Mouse (Mus musculus) MEL (cell line): ENCODE results near the gene Tcf7l2. TPM values are rescaled to one million over a fixed set of nuclear protein-coding genes. Genes with fewer than 3 reads are reported as not detected.

Experiments
- DNase-seq: peaks from one replicate; pipeline ENCODE4 v3.0.0; 2011; ENCODE audit warnings: low read depth, low spot score
- H3K27ac ChIP-seq: 2 replicates; pipeline ENCODE4 v1.5.1; 2012; ENCODE audit warnings: low read depth, mild to moderate bottlenecking, control low read depth, low read length, moderate library complexity; ENCODE audit not compliant: control insufficient read depth
- H3K27me3 ChIP-seq, 2 experiments: fragments of 150-350 bp in 1 of 2; sonication (generic) in 1 of 2; 2 replicates each; pipeline ENCODE4 v1.6.1; 2012; ENCODE audit warnings: low read length in 2 of 2, mild to moderate bottlenecking in 2 of 2, improper control_type of control experiment in 1 of 2, moderate library complexity in 1 of 2; ENCODE audit not compliant: insufficient read depth in 2 of 2, control insufficient read depth in 1 of 2
- H3K36me3 ChIP-seq, 2 experiments: 2 replicates each; pipeline ENCODE4 v1.6.1; 2012 to 2014; ENCODE audit warnings: low read length in 2 of 2, improper control_type of control experiment in 1 of 2, inconsistent platforms in 1 of 2, mild to moderate bottlenecking in 1 of 2; ENCODE audit not compliant: insufficient read depth in 2 of 2, control insufficient read depth in 1 of 2
- H3K4me1 ChIP-seq, 2 experiments: fragments of 150-350 bp in 1 of 2; sonication (generic) in 1 of 2; 2 replicates each; pipeline ENCODE4 v1.6.1; 2012; ENCODE audit warnings: low read length in 2 of 2, improper control_type of control experiment in 1 of 2, mild to moderate bottlenecking in 1 of 2; ENCODE audit not compliant: insufficient read depth in 2 of 2, control insufficient read depth in 1 of 2
- H3K4me3 ChIP-seq, 2 experiments: fragments of 150-350 bp in 1 of 2; sonication (generic) in 1 of 2; 2 replicates each; pipeline ENCODE4 v1.5.1; 2012; ENCODE audit warnings: low read depth in 2 of 2, low read length in 2 of 2, mild to moderate bottlenecking in 2 of 2, moderate library complexity in 2 of 2, control low read depth in 1 of 2, improper control_type of control experiment in 1 of 2; ENCODE audit not compliant: control insufficient read depth in 1 of 2, insufficient read depth in 1 of 2
- H3K79me2 ChIP-seq: 2 replicates; pipeline ENCODE4 v1.6.1; 2012; ENCODE audit warnings: mild to moderate bottlenecking, low read length, moderate library complexity; ENCODE audit not compliant: control insufficient read depth, poor library complexity, insufficient read depth
- H3K9ac ChIP-seq: 2 replicates; pipeline ENCODE4 v1.6.1; 2012; ENCODE audit warnings: low read depth, mild to moderate bottlenecking, control low read depth, low read length, moderate library complexity; ENCODE audit not compliant: control insufficient read depth, poor library complexity, severe bottlenecking
- H3K9me3 ChIP-seq: fragments of 150-350 bp; sonication (generic); replicated peaks from 2 replicates; pipeline ENCODE4 v1.6.1; 2012; ENCODE audit warnings: mild to moderate bottlenecking, low read length, improper control_type of control experiment, moderate library complexity; ENCODE audit not compliant: insufficient read depth
- BHLHE40 ChIP-seq: IDR thresholded peaks from 2 replicates; pipeline ENCODE4 v1.6.1; 2012; ENCODE audit warnings: low read depth, mild to moderate bottlenecking, inconsistent platforms, low read length, improper control_type of control experiment, borderline replicate concordance
- CHD1 ChIP-seq: IDR thresholded peaks from 2 replicates; pipeline ENCODE4 v1.6.1; 2012; ENCODE audit warnings: low read depth, mild to moderate bottlenecking, inconsistent platforms, low read length, improper control_type of control experiment
- CTCF ChIP-seq, 3 experiments: IDR thresholded peaks in 2 of 3; conservative IDR thresholded peaks in 1 of 3; 2 replicates each; pipeline ENCODE4 v1.5.1; 2011 to 2012; ENCODE audit warnings: low read length in 3 of 3, low read depth in 2 of 3, mild to moderate bottlenecking in 2 of 3, improper control_type of control experiment in 1 of 3, inconsistent platforms in 1 of 3, mixed read lengths in 1 of 3, moderate library complexity in 1 of 3; ENCODE audit not compliant: control insufficient read depth in 1 of 3, insufficient read depth in 1 of 3, poor library complexity in 1 of 3, severe bottlenecking in 1 of 3
- E2F4 ChIP-seq: IDR thresholded peaks from 2 replicates; pipeline ENCODE4 v1.6.1; 2011; ENCODE audit warnings: low read depth, low read length, improper control_type of control experiment, borderline replicate concordance
- ELF1 ChIP-seq: IDR thresholded peaks from 2 replicates; pipeline ENCODE4 v1.6.1; 2014; ENCODE audit warnings: low read depth, mild to moderate bottlenecking, inconsistent platforms, low read length, improper control_type of control experiment, moderate library complexity
- GABPA ChIP-seq: IDR thresholded peaks from 2 replicates; pipeline ENCODE4 v1.6.1; 2012; ENCODE audit warnings: low read depth, mild to moderate bottlenecking, inconsistent platforms, low read length, improper control_type of control experiment, moderate library complexity
- GATA1 ChIP-seq: IDR thresholded peaks from 2 replicates; pipeline ENCODE4 v1.6.1; 2011; ENCODE audit warnings: low read depth, low read length, improper control_type of control experiment
- KAT2A ChIP-seq: conservative IDR thresholded peaks from 2 replicates; pipeline ENCODE4 v1.6.1; 2012; ENCODE audit warnings: low read depth, low read length, improper control_type of control experiment, inconsistent platforms
- MAFK ChIP-seq: IDR thresholded peaks from 2 replicates; pipeline ENCODE4 v1.6.1; 2011; ENCODE audit warnings: low read depth, mild to moderate bottlenecking, low read length, improper control_type of control experiment, borderline replicate concordance
- MAX ChIP-seq: IDR thresholded peaks from 2 replicates; pipeline ENCODE4 v1.6.1; 2011; ENCODE audit warnings: low read length, improper control_type of control experiment
- MAZ ChIP-seq: IDR thresholded peaks from 2 replicates; pipeline ENCODE4 v1.6.1; 2012; ENCODE audit warnings: low read depth, mild to moderate bottlenecking, inconsistent platforms, low read length, improper control_type of control experiment
- MEF2A ChIP-seq: IDR thresholded peaks from 2 replicates; pipeline ENCODE4 v1.6.1; 2014; ENCODE audit warnings: low read depth, mild to moderate bottlenecking, inconsistent platforms, low read length, improper control_type of control experiment; ENCODE audit not compliant: poor library complexity, insufficient replicate concordance, severe bottlenecking; ENCODE audit errors: extremely low read depth
- MYB ChIP-seq: IDR thresholded peaks from 2 replicates; pipeline ENCODE4 v1.6.1; 2011; ENCODE audit warnings: mild to moderate bottlenecking, low read depth, low read length, improper control_type of control experiment
- MYC ChIP-seq: IDR thresholded peaks from 2 replicates; pipeline ENCODE4 v1.6.1; 2011; ENCODE audit warnings: low read depth, mild to moderate bottlenecking, low read length, improper control_type of control experiment, moderate library complexity
- NRF1 ChIP-seq: IDR thresholded peaks from 2 replicates; pipeline ENCODE4 v1.6.1; 2014; ENCODE audit warnings: low read depth, mild to moderate bottlenecking, inconsistent platforms, low read length, improper control_type of control experiment, moderate library complexity; ENCODE audit not compliant: poor library complexity, insufficient read depth, severe bottlenecking
- POLR2A ChIP-seq, 2 experiments: IDR thresholded peaks; 2 replicates each; pipeline ENCODE4 v1.6.1; 2011 to 2012; ENCODE audit warnings: low read length in 2 of 2, mild to moderate bottlenecking in 2 of 2, control low read depth in 1 of 2, improper control_type of control experiment in 1 of 2, low read depth in 1 of 2, moderate library complexity in 1 of 2; ENCODE audit not compliant: control insufficient read depth in 1 of 2, insufficient read depth in 1 of 2, poor library complexity in 1 of 2
- POLR2AphosphoS5 ChIP-seq: IDR thresholded peaks from 2 replicates; pipeline ENCODE4 v1.6.1; 2012; ENCODE audit warnings: low read depth, borderline replicate concordance, mild to moderate bottlenecking, inconsistent platforms, low read length, moderate library complexity, mixed read lengths
- TAL1 ChIP-seq: IDR thresholded peaks from 2 replicates; pipeline ENCODE4 v1.6.1; 2012; ENCODE audit warnings: mild to moderate bottlenecking, inconsistent platforms, low read length, moderate library complexity, mixed read lengths
- TCF12 ChIP-seq: IDR thresholded peaks from 2 replicates; pipeline ENCODE4 v1.6.1; 2014; ENCODE audit warnings: low read depth, mild to moderate bottlenecking, inconsistent platforms, low read length, improper control_type of control experiment, moderate library complexity
- UBTF ChIP-seq: IDR thresholded peaks from 2 replicates; pipeline ENCODE4 v1.6.1; 2012; ENCODE audit warnings: low read depth, mild to moderate bottlenecking, inconsistent platforms, low read length, improper control_type of control experiment, moderate library complexity, borderline replicate concordance; ENCODE audit not compliant: insufficient read depth
- USF2 ChIP-seq, 2 experiments: IDR thresholded peaks; 2 replicates each; pipeline ENCODE4 v1.6.1; 2011 to 2012; ENCODE audit warnings: improper control_type of control experiment in 2 of 2, low read length in 2 of 2, borderline replicate concordance in 1 of 2, inconsistent platforms in 1 of 2, low read depth in 1 of 2, mild to moderate bottlenecking in 1 of 2; ENCODE audit not compliant: insufficient read depth in 1 of 2
- ZKSCAN1 ChIP-seq: IDR thresholded peaks from 2 replicates; pipeline ENCODE4 v1.6.1; 2012; ENCODE audit warnings: low read depth, mild to moderate bottlenecking, inconsistent platforms, low read length, improper control_type of control experiment, moderate library complexity
- ZMIZ1 ChIP-seq: IDR thresholded peaks from 2 replicates; pipeline ENCODE4 v1.6.1; 2012; ENCODE audit warnings: low read depth, mild to moderate bottlenecking, inconsistent platforms, low read length, improper control_type of control experiment, moderate library complexity
- polyA plus RNA-seq, 2 experiments: library from polyadenylated mRNA; stranded (reverse) in 1 of 2; unstranded in 1 of 2; fragments of >175 nt in 1 of 2; fragments of >200 nt in 1 of 2; gene quantifications; 2 replicates each; pipeline versions ENCODE4 v1.2.1 to v1.2.4; 2012; ENCODE audit warnings: low replicate concordance in 2 of 2, low read depth in 1 of 2; ENCODE audit not compliant: insufficient read length in 2 of 2, insufficient read depth in 1 of 2, missing spikeins in 1 of 2
- total RNA-seq: library from RNA; depleted of rRNA; stranded (reverse); fragments of 300-350 nt; gene quantifications from 2 replicates; pipeline ENCODE4 v1.2.3, GENCODE M21; 2012

Gene Tcf7l2
- total and polyA plus RNA-seq, 3 experiments = 0.65 to 12.8 TPM; not detected in 1

- H3K4me3 ChIP-seq = no peak overlapping the region
- H3K9me3 ChIP-seq = no peaks in the 10 kb centered on the region
- H3K27ac ChIP-seq = no peak overlapping the region
- peaks cover 0 to 4% of the 10 kb centered on the region in 2 experiments; a peak in 2 of 4 replicates for H3K27me3 ChIP-seq
- no peaks in the 10 kb centered on the region for H3K79me2 ChIP-seq
- no peak overlapping the region for H3K9ac ChIP-seq
- DNase-seq = no peak
- H3K36me3 ChIP-seq = 0 out of 4 replicates have a peak, but pooled peaks cover 0 to 2% of the 10 kb centered on the region in 2 experiments
- H3K4me1 ChIP-seq = peaks cover 0 to 9% of the 10 kb centered on the region in 2 experiments; a peak in 2 of 4 replicates
- TF ChIP-seq MAZ (no peak), MAX (no peak), POLR2A (IDR thresholded peaks at IDR 0.05; ENCODE audit: control insufficient read depth in 1 of 2, insufficient read depth in 1 of 2, low read depth in 1 of 2, low read length in 2 of 2, poor library complexity in 1 of 2) (no peak), MAFK (no peak), MEF2A (no peak), E2F4 (no peak), TCF12 (no peak)
Observed at GRCm38 (mm10) chr19:55704071-55704470, 37.5 kb upstream of the Tcf7l2 start.

- Histone ChIP-seq H3K4me1 (peaks cover 0 to 1% of the 10 kb centered on the region in 2 experiments; a peak in 1 of 4 replicates), H3K79me2 (no peaks in the 10 kb centered on the region), H3K9ac (no peak overlapping the region), H3K36me3 (no peaks in the 10 kb centered on the region), H3K27me3 (peaks cover 7 to 12% of the 10 kb centered on the region in 2 experiments), H3K4me3 (no peak overlapping the region), H3K27ac (no peak overlapping the region), H3K9me3 (no peaks in the 10 kb centered on the region)
- TF ChIP-seq MAZ = no peak
- TF ChIP-seq GABPA = no peak
- no peak for TF ChIP-seq POLR2A (IDR thresholded peaks at IDR 0.05; ENCODE audit: control insufficient read depth in 1 of 2, insufficient read depth in 1 of 2, low read depth in 1 of 2, low read length in 2 of 2, poor library complexity in 1 of 2)
- TF ChIP-seq KAT2A = no peak
- DNase-seq = no peak
Observed at GRCm38 (mm10) chr19:55706300-55706699, 35.3 kb upstream of the Tcf7l2 start.

- no peaks in the 10 kb centered on the region for H3K36me3 ChIP-seq
- no peak for DNase-seq
Observed at GRCm38 (mm10) chr19:55706806-55707205, 34.8 kb upstream of the Tcf7l2 start.

More at GRCm38 (mm10) chr19:55706806-55707205, 34.8 kb upstream of the Tcf7l2 start:
- no peaks in the 10 kb centered on the region for H3K4me1 ChIP-seq
- H3K27ac ChIP-seq = no peak overlapping the region
- no peaks in the 10 kb centered on the region for H3K9me3 ChIP-seq
- H3K27me3 ChIP-seq = peaks cover 10 to 12% of the 10 kb centered on the region in 2 experiments
- no peaks in the 10 kb centered on the region for H3K79me2 ChIP-seq
- no peak overlapping the region for H3K9ac ChIP-seq
- no peak for TF ChIP-seq ZKSCAN1
- no peak for TF ChIP-seq USF2 (IDR thresholded peaks at IDR 0.05; ENCODE audit: borderline replicate concordance in 1 of 2, insufficient read depth in 1 of 2, low read depth in 1 of 2, low read length in 2 of 2)
- no peak for TF ChIP-seq CHD1
- TF ChIP-seq BHLHE40 = no peak
- TF ChIP-seq NRF1 = no peak
- no peak for TF ChIP-seq E2F4
- TF ChIP-seq MAZ = no peak
- TF ChIP-seq TAL1 = no peak
- no peak for TF ChIP-seq CTCF (IDR thresholded peaks at IDR 0.05 in 2 of 3, conservative IDR thresholded peaks at IDR 0.05 in 1 of 3; ENCODE audit: control insufficient read depth in 1 of 3, insufficient read depth in 1 of 3, low read depth in 2 of 3, low read length in 3 of 3, poor library complexity in 1 of 3, severe bottlenecking in 1 of 3)
- TF ChIP-seq UBTF = no peak
- no peak for TF ChIP-seq GATA1
- TF ChIP-seq MYC = no peak
- TF ChIP-seq POLR2A (IDR thresholded peaks at IDR 0.05; ENCODE audit: control insufficient read depth in 1 of 2, insufficient read depth in 1 of 2, low read depth in 1 of 2, low read length in 2 of 2, poor library complexity in 1 of 2) = no peak
- TF ChIP-seq POLR2AphosphoS5 = no peak
- no peak for TF ChIP-seq ELF1
- no peak for TF ChIP-seq MYB
- no peak for TF ChIP-seq KAT2A
- no peak for TF ChIP-seq ZMIZ1
- H3K4me3 ChIP-seq = no peak overlapping the region
